Mouse (Mus musculus) retina, embryonic 14.5 days (tissue): ENCODE data around the gene Tigd3.

Experiments
- DNase-seq: peaks from one replicate; pipeline ENCODE4 v3.0.0-alpha.2; 2015; ENCODE audit warnings: low spot score

Tigd3 gene

DNA sequence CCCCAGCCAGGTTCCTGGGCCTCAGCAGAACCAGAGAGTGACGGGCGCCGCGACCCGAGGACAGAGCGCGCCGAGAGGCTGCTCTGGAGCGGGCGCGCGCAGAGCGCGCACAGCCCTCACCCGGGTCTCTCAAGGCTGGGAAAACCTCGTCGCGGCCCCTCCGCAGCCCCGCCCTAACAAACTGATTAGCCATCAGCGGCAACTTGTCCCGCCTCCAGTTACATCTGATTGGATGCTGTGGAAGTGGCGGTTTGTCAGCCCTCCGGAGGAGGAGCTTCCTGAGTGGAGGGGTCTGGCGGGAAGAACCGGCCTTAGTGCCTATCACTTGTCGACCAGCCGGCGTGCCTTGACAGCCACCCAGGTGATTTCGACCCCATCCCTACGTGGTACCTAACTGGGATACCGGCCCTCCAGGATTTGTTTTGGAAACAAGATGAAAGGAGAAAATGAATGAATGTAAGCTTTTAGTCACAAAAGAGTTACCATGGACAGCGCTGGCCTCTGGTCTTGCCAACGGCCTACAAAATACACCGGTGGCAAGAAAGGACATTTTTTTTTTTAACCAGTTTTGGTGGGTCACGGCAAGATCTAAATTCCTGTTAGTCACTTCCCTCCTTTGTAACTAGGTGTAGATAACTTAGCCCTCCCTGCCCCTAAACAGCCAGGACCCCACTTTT, at the start of gene Tigd3:
Gene Tigd3, minus strand, starts transcription at position 148 of the 677 bp plus-strand sequence.
- peak; percentile 98 for DNase-seq

DNA sequence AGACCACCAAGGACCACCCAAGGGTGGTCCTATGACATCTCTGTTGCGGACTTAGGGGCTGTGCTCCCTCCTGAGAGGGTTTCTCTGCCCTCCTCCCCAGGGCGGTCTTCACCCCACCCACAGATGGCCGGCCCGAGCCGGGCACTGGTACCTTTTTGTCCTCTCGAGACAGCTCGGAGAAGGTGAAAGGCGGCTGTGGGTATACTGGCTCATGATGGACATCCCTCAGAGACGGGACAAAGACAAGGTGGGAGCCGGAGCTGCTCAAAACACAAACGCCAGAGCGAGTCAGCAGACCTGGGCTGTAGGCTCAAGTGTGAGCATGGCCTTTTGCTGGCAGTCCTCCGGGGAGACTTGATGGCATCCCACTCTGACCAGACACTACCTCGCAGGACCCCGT, 49.5 kb upstream of the Tigd3 start:
- no peak for DNase-seq

DNA sequence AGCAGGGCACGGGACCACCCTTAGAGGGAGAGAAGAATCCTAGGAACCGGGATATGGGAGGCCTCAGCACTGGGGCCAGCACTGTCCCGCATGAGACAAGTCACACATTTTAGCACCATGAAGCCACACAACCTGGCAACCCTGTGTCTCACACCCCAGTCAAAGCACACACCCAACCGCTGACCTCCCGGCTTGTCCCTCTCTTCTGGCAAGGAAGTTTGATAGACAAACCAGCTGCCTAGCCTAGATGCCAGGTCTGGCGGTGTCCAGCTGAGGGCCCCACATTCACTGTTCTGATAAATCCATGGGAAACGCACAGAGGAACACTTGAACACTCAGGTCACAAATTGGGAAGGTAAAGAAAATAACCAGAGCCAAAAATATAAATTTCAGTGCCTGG, 48.6 kb upstream of the Tigd3 start:
- DNase-seq = no peak

DNA sequence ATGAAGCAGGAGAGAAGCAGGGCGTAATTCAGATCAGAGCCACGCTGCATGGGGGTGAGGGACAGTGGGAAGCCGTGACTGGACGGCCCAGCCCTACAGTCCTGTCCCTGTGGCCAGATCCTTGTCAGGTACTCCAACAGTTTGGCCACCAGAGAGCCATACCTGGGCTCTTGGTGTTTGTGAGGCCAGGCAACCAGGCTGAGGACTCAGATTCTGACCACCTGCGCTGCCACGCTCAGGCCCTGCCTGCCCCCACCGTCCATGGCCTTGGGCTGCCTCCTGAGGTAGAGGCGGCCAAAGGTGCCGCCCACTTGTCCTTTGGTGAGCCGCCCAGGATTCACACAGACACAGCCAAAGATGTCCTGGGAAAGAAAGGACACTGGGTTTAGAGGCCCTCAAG, 46.7 kb upstream of the Tigd3 start:
- DNase-seq = no peak

DNA sequence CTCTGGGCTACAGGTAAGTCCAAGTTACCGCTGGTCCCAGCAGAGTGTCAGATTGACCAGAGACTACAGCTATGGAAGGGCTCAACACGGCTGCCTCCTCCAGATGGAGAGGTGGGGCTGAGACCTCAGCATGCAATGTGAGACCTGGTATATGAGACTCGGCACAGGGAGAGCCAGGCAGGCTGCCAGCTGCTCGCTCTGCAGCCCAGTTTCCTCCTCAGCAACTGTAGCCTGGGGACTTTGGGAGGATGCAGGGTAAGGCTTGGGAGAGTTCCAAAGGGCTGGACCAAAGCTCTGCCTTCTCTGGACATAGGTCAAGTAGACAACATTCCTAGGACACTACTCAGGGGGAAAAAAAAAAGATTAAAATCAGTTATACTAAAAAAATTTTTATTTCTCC, 46.2 kb upstream of the Tigd3 start:
- DNase-seq = no peak

DNA sequence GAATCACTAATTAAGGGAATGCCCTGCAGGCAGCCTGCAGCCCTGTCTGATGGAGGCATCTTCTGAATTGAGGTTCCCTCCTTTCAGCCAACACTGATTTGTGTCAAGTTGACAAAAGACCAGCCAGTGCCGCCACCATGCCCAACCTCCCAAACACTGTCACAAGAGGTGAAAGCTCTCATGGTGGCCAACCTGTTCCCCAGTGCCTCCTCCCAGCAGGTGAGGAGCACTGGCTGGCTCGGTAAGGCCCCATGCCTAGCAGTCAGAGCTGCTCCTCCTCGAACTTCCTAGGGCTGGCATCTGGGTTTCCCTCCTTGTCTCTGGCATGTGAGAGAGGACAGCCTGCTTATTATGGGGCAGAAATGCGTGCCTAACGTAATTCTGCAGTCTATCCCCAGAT, 45.8 kb upstream of the Tigd3 start:
- no peak for DNase-seq

DNA sequence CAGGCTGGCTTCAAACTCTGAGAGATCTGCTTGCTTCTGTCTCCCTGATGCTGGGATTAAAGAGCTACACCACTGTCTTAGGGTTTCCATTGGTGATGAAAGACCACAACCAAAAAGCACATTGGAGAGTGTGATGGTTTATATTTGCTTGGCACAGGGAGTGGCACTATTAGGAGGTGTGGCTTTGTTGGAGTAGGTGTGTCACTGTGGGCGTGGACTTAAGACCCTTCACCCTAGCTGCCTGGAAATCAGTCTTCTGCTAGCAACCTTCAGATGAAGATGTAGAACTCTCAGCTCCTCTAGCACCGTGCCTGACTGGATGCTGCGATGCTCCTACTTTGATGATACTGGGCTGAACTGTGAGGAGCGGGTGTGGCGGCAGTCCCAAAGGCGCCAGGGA, 44.6 kb upstream of the Tigd3 start:
- DNase-seq = no peak

DNA sequence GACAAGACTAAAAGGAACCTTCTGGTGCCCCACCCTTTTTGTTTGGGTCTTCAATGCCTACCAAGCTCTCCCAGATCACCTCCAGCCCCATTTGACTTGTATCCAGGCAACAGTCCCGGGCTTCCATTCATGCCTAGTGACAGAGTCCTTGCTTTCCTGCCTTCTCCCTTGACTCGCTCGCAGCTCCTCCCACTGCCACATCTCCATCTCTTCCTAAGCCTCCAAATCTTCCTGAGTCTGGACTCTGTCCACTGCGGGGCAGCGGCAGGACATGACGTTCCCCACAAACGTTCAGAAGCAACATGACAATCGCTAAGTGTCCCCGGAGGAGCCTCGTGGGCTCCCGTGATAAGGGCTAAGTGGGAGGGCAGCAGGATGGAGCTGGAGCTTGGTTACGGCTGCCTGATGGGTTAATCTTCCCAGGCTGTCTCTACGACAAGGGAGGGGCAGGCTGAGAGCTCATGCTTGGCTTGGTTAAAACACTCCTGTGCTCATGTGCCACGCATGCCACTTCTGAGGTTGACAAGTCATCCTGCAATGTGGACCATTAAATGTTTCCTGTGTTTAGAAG, 44.0 kb upstream of the Tigd3 start:
- DNase-seq = no peak

DNA sequence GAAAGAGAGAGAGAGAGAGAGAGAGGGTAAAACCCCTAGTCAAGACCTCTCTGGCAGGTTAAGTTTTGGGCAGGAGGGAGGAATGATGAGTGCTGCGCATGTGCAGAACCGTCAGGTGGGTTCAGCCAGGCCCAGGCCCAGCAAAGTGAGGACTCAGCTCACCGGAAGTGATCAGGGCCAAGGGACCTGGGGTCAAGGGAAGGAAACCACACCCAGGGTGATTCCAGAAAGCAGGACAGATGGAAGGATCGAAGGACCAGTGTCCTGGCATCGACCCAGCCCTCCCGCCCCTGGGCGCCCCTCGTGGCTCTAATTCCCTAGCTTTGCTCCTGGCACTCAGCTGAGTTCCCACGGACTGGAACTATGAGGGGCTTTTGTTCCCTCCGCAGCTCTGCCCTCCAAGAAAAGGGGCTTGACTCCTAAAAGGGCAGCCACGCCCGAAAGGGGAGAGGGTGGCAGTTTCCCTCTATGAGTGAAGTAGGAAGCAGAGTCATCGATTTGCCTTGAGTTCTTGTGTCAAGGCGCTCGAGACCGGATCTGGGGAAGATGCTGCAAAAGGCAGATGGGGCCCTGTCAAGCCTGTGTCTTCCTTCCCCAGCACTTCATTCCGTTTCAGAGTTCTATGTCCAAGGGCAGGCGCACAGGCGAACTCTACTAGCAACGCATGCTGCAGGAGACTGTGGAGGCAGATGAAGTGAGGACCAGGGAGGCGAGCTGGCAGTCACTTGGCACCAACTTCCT, 43.3 kb upstream of the Tigd3 start:
- DNase-seq = no peak

DNA sequence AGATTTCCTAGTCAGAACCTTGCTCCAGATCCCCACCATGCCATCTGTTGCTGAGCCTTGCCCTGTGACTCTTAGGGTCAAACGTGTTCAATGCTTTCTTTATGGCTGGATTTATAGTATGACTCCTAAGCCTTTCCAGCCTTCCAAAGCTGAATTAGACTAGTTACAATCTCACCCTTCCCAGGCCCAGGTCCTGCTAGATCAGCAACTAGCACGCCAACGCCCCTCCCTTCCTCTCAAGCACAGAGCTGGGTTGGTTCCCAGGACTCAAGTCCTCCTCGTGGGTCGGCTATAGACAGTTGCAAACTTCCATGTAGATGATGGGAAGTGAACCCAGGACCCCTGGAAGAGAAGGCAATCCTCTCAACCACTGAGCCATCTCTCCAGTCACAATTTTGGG, 41.7 kb upstream of the Tigd3 start:
- no peak for DNase-seq

DNA sequence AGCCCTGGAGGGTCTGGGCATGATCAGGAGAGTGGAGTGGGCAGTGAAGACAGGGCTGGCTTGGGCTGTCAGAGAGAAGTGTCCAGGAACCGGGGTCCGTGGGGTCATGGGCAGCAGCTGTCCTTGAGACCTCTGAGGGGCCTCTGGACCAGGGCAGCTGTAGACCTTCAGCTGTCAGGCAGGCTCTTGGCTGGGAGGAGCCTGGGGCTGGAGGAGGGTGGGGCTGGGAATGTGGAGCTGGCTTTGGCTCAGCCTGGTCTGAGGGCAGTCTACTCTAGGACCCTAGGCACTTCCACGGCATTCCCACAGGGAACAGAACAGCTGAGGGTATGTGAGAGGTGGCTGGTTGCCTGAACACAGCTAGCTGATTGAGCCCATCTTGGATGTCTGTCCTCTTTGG, 41.3 kb upstream of the Tigd3 start:
- peak; percentile 13 for DNase-seq

DNA sequence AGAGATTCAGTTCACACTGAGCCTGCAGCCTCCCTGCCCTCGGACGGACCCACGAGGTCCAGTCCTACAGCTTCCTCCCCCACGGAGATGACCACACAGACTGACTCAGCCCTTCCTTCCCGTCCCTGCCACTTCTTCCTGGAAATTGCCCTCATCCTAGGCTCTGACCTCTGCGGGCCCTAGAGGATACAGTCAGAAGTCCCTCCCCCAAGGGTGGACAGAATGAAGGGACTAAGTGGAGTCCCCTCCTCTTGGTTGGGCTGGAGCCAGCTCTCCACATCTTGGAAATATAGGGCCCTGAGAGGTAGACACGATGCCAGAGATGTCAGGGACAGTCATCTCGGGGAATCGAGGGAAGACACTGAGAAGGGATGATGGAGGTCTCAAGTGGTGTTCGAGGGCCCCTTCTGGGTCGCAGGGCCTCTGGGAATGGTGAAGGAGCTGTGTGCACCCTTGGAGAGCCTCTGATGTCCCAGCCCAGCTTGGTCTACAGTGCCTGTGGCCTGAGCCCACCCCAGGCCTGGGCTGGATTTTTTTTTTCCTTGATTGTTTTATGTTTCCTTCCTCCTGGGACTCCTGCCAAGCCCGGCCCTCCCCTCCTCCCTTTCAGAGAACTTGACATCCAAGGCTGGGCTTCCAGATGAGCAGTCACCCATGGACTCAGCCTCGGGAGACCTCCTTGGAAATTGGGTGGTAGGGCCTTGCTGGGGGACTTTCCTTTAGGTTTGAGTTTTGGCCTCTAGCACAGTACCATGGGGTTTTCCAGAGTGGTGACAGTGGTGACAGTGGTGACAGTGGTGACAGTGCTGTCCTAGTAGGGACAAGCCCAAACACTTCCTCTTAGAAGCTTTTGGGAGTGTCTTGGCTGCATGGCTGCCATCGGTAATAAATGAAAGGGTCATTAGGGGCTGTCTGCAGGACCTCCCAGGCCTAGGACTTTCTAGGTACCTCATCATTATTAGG, 36.0 kb upstream of the Tigd3 start:
- no peak for DNase-seq

DNA sequence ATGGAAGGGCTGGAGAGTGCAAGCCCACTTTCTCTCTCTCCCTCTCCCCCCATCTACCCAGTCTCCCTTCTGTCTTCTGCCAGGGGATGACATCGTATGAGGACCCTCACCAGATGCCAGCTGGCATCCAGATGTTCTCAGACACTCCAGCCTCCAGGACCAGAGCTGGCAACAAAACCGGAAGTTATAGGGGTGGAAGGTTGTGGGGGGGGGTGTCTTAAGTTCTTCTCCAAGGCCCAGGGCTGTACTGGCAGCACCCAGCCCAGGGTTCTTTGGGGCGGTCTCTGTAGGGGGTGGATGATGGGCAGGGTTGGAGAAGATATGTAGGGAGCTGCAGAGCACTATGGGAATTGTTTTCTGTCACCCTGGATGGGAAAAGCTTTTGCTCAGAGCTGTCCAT, 34.6 kb upstream of the Tigd3 start:
- no peak for DNase-seq

DNA sequence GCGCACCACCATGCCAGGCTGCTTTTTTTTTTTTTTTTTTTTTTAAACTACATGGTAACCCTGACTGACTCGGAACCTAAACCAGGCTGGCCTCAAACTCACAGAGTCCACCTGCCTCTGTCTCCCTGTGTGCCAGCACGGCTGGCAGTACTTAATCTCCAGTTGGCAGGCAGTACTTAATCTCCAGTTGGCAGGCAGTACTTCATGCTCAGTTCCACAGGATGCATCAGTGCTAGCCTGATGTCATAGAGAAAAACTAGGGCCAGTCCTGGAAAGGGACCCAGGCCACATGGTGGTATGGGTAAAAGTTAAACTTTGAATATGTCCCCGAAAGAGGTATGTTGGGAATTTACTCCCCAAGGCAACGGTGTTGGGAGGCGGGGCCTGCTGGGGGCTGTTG, 34.2 kb upstream of the Tigd3 start:
- no peak for DNase-seq

DNA sequence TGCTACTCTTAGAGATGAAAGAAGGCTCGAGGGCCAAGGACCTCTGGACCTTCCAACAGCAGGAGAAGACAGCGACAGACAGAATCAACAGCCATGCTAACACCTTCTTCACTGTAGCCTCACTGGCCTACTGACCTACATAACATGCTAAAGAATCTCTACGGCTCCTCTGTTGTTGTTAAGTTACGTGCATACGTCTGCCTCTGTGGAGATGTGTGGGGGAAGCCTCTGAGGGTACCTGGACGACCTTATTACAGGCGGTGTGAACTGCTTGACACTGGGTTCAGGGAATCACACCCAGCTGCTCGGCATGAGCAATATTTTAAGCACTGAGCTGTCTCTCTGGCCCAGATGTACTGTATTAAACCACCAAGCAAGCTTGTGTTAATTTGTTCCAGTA, 33.6 kb upstream of the Tigd3 start:
- peak; percentile 20 for DNase-seq

DNA sequence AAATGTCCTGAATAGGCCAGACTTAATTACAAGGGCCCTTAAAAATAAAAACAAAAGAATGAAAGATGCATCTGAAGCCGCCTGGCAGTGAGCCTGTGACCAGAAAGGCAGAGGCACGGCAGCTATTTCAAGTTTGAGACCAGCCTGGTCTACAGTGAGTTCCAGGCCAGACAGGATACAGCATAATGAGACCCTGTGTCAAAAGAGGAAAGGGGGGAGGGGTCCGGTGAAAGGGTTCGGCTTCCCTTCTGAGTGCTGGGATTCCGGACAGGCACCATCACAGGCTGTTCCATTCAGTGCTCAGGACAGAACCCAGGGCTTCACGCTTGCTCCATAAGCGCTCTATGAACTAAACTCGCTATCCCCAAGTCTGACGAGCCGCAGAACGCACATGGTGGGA, 33.1 kb upstream of the Tigd3 start:
- no peak for DNase-seq

DNA sequence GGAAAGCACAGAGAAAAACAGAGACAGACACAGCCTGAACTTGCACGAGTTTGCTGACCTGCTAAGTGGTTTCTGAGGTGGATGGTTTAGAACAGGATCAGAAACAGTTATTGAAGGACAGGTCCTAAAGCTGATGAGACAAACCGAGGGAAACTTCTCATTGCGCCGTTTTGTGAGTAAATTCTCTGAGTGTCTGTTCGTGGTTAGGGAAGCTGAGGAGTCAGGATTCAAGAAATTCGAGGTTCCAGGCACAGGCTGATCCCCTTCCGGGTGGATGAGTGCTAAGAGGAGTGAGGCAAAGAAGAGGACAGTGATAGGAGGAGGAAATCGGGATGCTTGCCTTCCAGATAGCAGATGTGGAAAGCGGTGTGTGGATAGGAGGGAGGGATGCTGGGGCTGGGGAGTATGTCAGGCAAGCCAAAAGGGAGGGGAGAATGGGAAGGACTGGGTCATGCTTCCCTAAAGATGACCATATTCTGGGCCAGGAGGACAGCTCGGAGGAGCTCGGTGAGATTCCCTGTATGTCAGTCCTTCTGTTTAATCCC, 31.4 kb upstream of the Tigd3 start:
- DNase-seq = no peak

DNA sequence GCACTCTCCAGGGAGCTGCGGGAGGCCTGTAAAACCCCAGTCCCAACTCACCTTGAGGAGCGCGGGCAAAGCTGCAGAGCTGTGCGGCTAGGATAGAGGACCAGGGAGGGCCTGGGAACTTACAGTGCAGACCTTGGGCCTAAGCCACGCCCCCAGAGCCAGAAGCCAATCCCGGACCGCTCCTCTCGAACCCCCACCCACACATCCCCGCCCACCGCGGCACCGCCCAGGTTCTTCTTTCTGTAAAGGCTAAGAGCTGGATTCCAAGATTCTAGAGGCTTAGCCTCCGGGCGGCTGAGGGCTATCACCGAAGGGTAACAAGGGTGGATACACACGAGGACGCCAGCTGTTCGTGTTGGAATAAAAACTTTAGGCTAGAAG, 30.8 kb upstream of the Tigd3 start, which contains the start of gene Cdc42ep2:
Gene Cdc42ep2, minus strand, starts transcription at position 104 of the 381 bp plus-strand sequence.
- DNase-seq = peak; percentile 95

DNA sequence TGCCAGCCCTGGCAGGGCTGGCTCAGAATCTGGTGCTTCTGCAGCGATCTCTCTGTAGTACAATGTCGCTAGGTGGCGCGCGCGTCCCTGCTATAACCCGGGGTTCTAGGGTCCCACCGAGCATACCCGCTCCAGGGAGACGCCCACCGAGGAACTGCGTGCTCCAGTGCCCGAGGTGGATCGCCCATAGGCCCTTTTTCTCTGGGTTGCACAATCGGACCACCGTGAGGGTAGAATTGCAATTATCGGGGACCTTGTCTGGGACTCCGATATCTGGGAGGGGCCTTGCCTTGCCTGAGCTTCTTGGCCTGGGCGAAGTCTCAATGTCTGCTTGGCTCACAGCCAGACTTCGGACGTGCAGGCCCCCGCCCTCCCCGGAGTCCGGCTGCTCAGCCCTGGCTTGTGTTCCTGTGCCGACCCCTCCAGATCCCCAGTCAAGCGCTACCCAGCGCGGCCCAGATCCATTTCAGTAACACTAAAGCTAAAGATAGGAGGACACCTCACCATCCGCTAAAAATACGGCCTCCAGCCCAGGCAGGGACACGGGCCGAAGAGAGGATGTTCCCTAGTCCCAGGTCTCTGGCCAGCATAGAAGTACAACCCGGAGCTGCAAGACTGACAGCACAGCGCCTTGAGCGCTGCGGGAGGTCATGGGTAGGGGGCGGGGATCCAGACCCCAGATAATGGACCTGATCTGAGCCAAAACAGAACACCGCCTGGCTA, 30.2 kb upstream of the Tigd3 start:
- peak; percentile 98 for DNase-seq

DNA sequence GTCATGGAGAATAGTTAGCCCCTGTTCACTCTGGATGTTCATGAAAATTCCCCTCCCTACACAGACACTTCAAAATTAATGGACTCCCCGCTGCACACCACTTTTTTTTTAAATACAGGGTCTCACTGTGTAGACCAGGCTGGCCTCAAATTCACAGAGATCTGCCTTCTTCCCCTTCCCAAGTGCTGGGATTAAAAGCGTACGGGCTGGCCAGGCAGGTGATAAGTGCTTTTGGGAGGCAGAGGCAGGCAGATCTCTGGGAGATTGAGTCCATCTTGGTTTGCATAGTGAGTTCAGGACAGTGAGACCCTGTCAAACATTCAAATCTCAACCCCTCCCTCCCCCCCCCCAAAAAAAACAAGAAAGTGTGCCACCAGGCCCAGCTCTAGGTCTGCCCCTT, 29.0 kb upstream of the Tigd3 start:
- DNase-seq = no peak
